Mouse (Mus musculus) ES-Bruce4 (cell line): ENCODE data around the gene Gatad2b.

Experiments used
- CTCF ChIP-seq: IDR thresholded peaks from one replicate; pipeline ENCODE4 v1.8.1; 2011; ENCODE audit warnings: low read depth, low read length
- EP300 ChIP-seq: IDR thresholded peaks from 2 replicates; pipeline ENCODE4 v1.6.1; 2011; ENCODE audit warnings: low read depth, low read length; ENCODE audit not compliant: insufficient read depth
- POLR2A ChIP-seq: IDR thresholded peaks from one replicate; pipeline ENCODE4 v1.8.1; 2011; ENCODE audit warnings: low read length; ENCODE audit not compliant: insufficient read depth

DNA sequence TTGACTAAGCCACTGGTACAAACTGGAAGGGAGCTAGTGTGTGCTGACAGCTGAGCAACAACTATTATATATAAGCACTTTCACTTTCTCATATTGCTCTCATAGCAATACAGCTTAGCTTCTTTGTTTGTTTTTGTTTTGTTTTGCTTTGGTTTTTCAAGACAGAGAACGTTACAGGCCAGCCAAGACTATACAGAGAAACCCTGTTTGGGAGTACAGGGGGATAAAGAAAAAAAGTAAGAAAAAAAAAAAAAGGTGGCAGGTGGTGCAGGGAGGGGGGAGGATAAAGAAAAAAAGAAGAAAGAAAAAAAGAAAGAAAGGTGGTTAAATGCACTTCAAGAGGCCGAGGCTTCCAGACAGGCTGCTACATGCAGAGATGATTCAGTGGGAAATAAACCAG lies 47.6 kb upstream of the Gatad2b start:
- TF ChIP-seq EP300 (no peak), POLR2A (no peak), CTCF (no peak)
